Mouse (Mus musculus) liver, embryonic 14.5 days (tissue): Measurements from ENCODE around the gene Mgp.

ENCODE experiments used
- CTCF ChIP-seq: IDR thresholded peaks from 2 replicates; pipeline ENCODE4 v1.5.1; 2016; ENCODE audit warnings: antibody characterized with exemption, low read depth, control low read depth
- EP300 ChIP-seq: IDR thresholded peaks from 2 replicates; pipeline ENCODE4 v1.6.1; 2016; ENCODE audit warnings: antibody characterized with exemption, low read depth

DNA sequence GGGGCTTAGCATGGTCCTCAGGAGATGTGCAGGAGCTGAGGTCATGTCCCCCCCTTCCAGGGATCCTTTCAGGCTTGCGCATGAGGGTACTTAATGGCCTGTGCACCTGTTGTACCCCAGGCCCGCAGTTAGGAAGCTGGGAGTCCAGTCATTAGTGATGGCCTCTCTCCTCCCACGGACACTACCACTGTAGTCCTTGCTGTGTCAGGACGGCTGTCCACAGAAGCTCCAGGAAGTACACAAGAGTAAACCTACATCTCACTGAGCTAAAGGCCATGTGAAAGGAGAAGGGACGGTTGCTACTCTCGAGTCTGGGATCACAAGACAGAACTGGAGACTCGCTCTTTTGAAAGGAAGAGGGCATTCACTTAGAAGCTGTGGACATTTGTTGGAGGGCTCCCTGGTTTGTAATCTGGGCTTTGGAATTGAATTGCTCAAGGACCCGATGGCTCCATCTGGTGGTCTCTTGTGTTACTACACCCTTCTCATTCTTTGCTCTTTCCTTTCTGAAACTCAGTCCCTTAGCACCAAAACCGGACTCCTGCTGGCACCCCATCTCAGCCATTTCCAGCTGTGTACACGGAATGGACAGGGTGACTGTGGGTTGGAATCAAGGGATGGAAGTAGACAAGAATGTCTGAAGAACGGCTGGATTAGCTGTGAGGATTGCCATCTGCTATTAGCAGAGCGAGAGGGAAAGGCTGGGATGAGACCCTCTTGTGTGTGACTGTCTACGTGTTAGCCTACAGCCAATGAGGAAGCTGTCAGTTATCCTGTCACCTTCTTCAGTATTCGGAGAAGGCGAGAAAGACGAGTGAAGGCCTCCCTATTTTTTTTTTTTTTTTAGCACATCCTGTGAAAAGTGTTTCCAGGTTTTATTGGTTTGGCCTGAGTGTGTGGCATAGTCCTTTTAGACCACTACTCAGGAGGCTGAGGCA, 45.0 kb upstream of the Mgp start:
- peak; percentile 86 for TF ChIP-seq CTCF
- no peak for TF ChIP-seq EP300
